Mouse (Mus musculus) stomach, embryonic 16.5 days (tissue): ENCODE measurements around the gene Cux1. TPM values are rescaled to one million over a fixed set of nuclear protein-coding genes. Genes with fewer than 3 reads are reported as not detected.

Experiments used
- ATAC-seq: fragments of 200-750 bp; cut with Nextera tagmentation; 2 replicates; pipeline ENCODE4 v1.8.0; 2017; ENCODE audit warnings: moderate number of reproducible peaks, moderate TSS enrichment; ENCODE audit not compliant: insufficient read depth, low FRiP score
- H3K27ac ChIP-seq: fragments of 300-500 bp; sonication (generic); 2 replicates; pipeline ENCODE4 v1.5.1; 2014; ENCODE audit warnings: low read length
- H3K27me3 ChIP-seq: fragments of 300-500 bp; sonication (generic); 2 replicates; pipeline ENCODE4 v1.6.1; 2014; ENCODE audit warnings: low read length, control low read depth, mixed read lengths; ENCODE audit not compliant: control insufficient read depth, insufficient read depth
- H3K36me3 ChIP-seq: fragments of 300-500 bp; sonication (generic); 2 replicates; pipeline ENCODE4 v1.6.1; 2014; ENCODE audit warnings: low read length; ENCODE audit not compliant: control insufficient read depth, insufficient read depth
- H3K4me1 ChIP-seq: fragments of 300-500 bp; sonication (generic); 2 replicates; pipeline ENCODE4 v1.6.1; 2014; ENCODE audit warnings: low read length, control low read depth, mixed read lengths; ENCODE audit not compliant: control insufficient read depth, insufficient read depth
- H3K4me2 ChIP-seq: fragments of 300-500 bp; sonication (generic); 2 replicates; pipeline ENCODE4 v1.6.1; 2014; ENCODE audit warnings: low read depth, low read length, mixed read lengths
- H3K4me3 ChIP-seq: fragments of 300-500 bp; sonication (generic); replicated peaks from 2 replicates; pipeline ENCODE4 v1.5.1; 2014; ENCODE audit warnings: mild to moderate bottlenecking, low read length
- H3K9ac ChIP-seq: fragments of 300-500 bp; sonication (generic); 2 replicates; pipeline ENCODE4 v1.6.1; 2014; ENCODE audit warnings: low read length
- H3K9me3 ChIP-seq: fragments of 300-500 bp; sonication (generic); replicated peaks from 2 replicates; pipeline ENCODE4 v1.6.1; 2016; ENCODE audit warnings: low read length, control low read depth; ENCODE audit not compliant: control insufficient read depth
- WGBS: fragments of 180-500 bp; shearing (Covaris S2); extraction: QIAGEN DNeasy Blood & Tissue Kit; methylation state at CpG from one replicate; pipeline ENCODE4 v1.1.7; 2014; 5-methylcytosine and 5-hydroxymethylcytosine counted together
- polyA plus RNA-seq: library from polyadenylated mRNA; unstranded; fragments of >200 nt; fragmentation: Nextera tagmentation; extraction: Ambion mirVana; gene quantifications from 2 replicates; pipeline ENCODE4 v1.2.1, GENCODE M21; 2015

The Cux1 gene
- polyA plus RNA-seq, 1 experiment from 2014 or later: 77.7 TPM

DNA sequence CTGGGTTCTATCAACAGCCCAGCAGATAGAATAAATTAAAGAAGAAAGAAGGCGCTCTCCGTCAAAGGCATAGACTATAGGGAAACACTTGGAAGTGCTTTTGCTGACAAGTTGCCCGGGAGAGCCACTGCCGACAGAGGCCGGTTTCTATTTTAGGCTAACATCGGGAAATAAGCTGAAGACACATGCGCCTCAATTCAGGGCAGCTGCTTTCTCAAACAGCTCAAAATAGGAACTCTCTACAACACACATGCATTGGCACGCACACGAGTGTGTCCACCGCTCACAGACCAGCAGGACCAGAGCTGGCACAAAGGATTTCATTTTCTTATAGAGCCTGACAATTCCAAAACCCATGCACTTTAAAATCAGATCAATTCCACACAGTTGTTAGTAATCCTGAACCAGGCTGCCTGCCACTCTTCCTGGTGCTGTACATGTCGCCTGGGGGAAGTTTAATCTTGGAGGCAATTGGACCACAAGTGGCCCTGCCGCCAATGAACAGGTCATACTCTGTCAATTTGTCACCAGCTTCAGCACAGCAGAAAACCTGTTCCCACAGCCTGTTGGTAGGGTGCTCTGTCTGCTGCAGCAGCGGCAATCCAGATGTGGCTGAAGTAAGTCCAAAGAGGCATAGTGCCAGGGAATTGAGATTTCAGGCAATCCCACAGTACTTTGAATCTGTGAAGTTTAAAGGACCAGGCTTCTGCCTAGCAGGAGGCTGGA lies 139.4 kb downstream of the Cux1 start:
- peak overlapping the region; percentile 84 for H3K27ac ChIP-seq
- H3K4me1 ChIP-seq: peaks cover 27% of the 10 kb centered on the region
- no peaks in the 10 kb centered on the region for H3K36me3 ChIP-seq
- no peaks in the 10 kb centered on the region for H3K27me3 ChIP-seq
- ATAC-seq: peak; percentile 41; the same call in 1 of the 2 replicates
- no peak overlapping the region for H3K4me3 ChIP-seq
- peak overlapping the region; percentile 6; the same call in 1 of the 2 replicates for H3K4me2 ChIP-seq
- no peaks in the 10 kb centered on the region for H3K9me3 ChIP-seq
- 38% methylated on average over 13 of the region's 13 CpGs for WGBS
- peak overlapping the region; percentile 32; the same call in 1 of the 2 replicates for H3K9ac ChIP-seq

DNA sequence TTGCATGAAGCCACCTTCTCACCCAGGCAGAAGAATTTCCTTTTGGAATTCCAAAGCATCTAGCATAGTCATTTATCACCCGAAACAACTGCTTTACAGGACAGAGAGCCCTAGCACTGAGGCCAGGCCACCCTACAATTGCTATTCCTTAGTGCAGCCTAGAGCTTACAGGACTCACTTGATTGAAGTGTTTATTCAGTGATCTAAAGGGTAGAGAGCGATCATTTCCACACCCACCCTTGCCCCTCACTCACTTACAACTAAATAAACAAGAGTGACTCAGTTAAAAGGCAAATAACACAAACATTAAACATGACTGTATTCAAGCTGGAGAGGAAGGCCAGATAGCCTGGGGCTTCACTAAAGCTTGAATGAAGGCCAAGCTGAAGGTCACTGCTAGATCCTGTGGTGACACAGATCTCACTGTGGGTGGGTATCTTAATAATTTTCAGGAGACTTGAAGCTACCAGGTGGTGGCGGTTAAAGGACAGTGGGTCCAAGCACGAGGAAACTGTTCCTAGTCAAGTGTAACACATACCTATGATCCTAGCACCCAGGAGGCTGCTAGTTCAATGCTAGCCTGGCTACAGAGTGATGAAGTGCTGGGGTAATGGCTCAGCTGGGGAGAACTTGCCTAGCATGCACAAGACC lies 140.0 kb downstream of the Cux1 start:
- Histone ChIP-seq H3K4me1 (peaks cover 27% of the 10 kb centered on the region), H3K9ac (no peak overlapping the region), H3K27ac (peak overlapping the region; percentile 84), H3K4me3 (no peak overlapping the region), H3K9me3 (no peaks in the 10 kb centered on the region), H3K4me2 (peak overlapping the region; percentile 6; the same call in 1 of the 2 replicates), H3K27me3 (no peaks in the 10 kb centered on the region), H3K36me3 (no peaks in the 10 kb centered on the region)
- WGBS: 43% methylated on average over 4 of the region's 4 CpGs
- ATAC-seq: no peak

DNA sequence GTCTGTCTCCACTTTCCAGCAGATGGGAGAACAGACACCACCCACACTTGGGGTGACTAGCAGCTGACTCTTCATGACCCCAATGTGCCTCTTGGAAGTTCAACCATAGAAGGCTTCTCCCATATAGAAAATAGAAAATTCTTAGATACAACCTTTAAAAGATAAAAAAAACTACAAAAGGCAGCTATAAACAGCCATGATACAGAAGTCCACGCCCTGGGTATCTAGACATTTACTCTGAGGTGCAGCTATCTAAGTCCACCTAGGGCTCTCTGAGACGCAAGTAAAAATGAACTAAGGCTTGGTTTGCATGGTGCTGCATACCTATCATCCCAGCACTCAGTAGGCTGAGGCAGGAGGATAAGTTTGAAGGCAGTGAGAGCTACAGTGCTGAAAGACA lies 144.3 kb downstream of the Cux1 start:
- Histone ChIP-seq H3K4me2 (no peak overlapping the region), H3K27me3 (no peaks in the 10 kb centered on the region)
- WGBS: 89% methylated on average over 2 of the region's 2 CpGs

DNA sequence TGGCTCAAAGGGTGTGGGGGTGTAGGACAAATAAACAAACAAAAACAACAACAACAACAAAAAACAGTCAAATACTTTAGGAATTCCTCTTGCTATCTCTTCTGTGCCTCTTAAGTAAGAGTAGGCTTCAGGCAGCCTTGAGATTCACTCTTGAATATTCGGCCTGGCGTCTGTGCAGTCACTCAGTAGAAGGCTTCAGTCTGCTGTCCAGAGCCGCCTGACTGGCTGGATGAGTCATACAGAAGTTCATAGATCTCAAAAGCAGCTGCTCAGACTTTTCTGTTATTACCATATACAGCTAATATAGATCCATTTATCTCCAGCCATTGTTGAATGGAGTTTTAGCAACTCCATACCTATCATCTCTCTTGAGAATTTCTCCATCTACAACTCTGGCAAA lies 145.4 kb downstream of the Cux1 start:
- H3K9ac ChIP-seq: no peak overlapping the region
- no peaks in the 10 kb centered on the region for H3K27me3 ChIP-seq
- 43% methylated on average over 3 of the region's 3 CpGs for WGBS
- peaks cover 5% of the 10 kb centered on the region for H3K4me1 ChIP-seq
- ATAC-seq: no peak; the same call in 1 of the 2 replicates
- H3K4me2 ChIP-seq: no peak overlapping the region
- H3K4me3 ChIP-seq: no peak overlapping the region
- H3K27ac ChIP-seq: no peak overlapping the region
- H3K9me3 ChIP-seq: no peaks in the 10 kb centered on the region
- no peaks in the 10 kb centered on the region for H3K36me3 ChIP-seq

More for the DNA sequence above, 144.3 kb downstream of the Cux1 start:
- no peak for ATAC-seq
- no peaks in the 10 kb centered on the region for H3K9me3 ChIP-seq
- H3K4me3 ChIP-seq: no peak overlapping the region
- H3K4me1 ChIP-seq: peaks cover 16% of the 10 kb centered on the region
- H3K27ac ChIP-seq: no peak overlapping the region
- H3K9ac ChIP-seq: no peak overlapping the region
- H3K36me3 ChIP-seq: no peaks in the 10 kb centered on the region

DNA sequence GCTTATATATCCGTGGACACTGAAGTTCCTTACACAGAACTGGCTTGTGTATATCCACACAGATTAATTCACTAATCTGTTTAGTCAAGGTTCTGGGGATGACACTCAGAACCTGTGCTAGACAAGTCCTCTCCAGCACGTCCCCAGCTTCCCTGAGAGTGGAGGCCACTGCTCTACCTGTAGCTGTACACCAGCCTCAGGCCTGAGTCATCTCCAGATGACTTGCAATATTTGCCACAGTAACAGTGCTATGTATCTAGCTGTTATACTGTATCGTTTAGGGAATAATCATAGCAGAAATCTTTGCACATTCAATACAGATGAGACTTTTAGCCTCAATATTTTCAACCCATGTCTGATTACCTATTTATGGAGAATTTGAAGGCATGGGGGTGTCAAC lies 146.0 kb downstream of the Cux1 start:
- WGBS: 77% methylated on average over 3 of the region's 3 CpGs
- Histone ChIP-seq H3K27me3 (no peaks in the 10 kb centered on the region), H3K36me3 (no peaks in the 10 kb centered on the region), H3K4me1 (0 out of 2 replicates have a peak, but pooled peaks cover 3% of the 10 kb centered on the region), H3K4me2 (no peak overlapping the region), H3K9ac (no peak overlapping the region), H3K9me3 (no peaks in the 10 kb centered on the region), H3K27ac (no peak overlapping the region), H3K4me3 (no peak overlapping the region)
- ATAC-seq: no peak

DNA sequence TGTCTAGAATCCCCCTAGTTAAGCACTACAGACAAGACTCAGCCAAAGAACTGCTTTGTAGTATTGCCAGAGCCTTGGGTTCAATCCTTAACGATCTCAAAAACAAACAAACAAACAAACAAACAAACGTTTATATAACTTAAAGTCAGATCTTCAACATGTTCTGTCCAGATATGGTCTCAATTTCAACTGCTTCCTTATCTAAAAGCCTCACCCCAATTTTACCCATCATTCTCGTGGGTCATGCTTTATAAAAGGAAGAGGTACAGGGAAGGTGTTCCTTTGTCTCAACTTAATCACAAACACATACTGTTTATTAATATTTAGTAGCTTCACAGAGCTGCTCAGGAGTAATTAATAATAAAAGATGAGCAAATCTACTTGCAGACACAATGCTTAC lies 146.9 kb downstream of the Cux1 start:
- Histone ChIP-seq H3K4me1 (0 out of 2 replicates have a peak, but pooled peaks cover 3% of the 10 kb centered on the region), H3K36me3 (no peaks in the 10 kb centered on the region), H3K9ac (no peak overlapping the region), H3K27me3 (no peaks in the 10 kb centered on the region), H3K4me3 (no peak overlapping the region), H3K4me2 (no peak overlapping the region), H3K9me3 (no peaks in the 10 kb centered on the region), H3K27ac (no peak overlapping the region)
- WGBS: 78% methylated on average over 3 of the region's 3 CpGs
- no peak for ATAC-seq

DNA sequence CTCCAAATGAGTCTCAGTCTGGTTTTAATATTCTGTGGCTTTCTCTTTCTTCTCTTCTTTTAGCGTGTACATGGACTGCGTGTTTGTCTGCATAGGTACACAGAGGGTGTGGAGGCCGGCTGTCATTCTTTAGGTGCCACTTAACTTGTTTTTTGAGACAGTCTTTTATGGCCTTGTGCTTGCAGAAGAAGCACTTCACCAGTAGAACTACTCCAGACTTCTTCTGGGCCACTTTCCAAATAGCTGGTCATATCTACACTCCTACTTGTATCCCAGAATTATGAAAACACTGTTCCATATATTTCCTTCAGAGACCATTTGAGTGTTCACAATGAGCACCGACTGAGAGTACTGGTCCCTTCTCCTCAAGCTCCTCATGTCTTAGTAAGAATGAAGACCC lies 149.4 kb downstream of the Cux1 start:
- H3K36me3 ChIP-seq: no peaks in the 10 kb centered on the region
- no peak overlapping the region for H3K9ac ChIP-seq
- ATAC-seq: no peak
- H3K4me1 ChIP-seq: 0 out of 2 replicates have a peak, but pooled peaks cover 3% of the 10 kb centered on the region
- no peaks in the 10 kb centered on the region for H3K27me3 ChIP-seq
- H3K4me2 ChIP-seq: no peak overlapping the region
- 85% methylated on average over 4 of the region's 4 CpGs for WGBS
- H3K4me3 ChIP-seq: no peak overlapping the region
- no peaks in the 10 kb centered on the region for H3K9me3 ChIP-seq
- no peak overlapping the region for H3K27ac ChIP-seq

DNA sequence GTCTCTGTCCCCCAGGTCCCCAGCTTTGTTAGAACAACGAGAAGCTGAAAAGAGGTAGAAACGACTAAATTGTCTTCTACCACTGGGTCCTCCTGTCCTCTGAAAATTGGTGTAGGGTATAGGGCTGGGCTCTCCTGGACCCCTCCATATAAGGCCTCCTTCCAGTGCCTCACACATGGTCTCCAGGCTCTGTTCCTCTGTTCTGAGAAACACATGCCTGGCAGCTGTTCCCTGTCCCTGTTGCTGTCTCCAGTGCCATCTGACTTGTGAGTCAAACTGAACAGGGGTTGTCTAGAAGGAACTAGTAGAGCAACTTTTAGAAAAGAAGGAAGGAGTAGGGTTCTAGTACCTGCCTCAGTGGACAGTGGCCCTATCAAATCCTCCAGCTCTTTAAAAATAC lies 152.8 kb downstream of the Cux1 start:
- Histone ChIP-seq H3K27me3 (no peaks in the 10 kb centered on the region), H3K9me3 (no peaks in the 10 kb centered on the region), H3K27ac (no peak overlapping the region), H3K4me2 (no peak overlapping the region), H3K9ac (no peak overlapping the region), H3K36me3 (no peaks in the 10 kb centered on the region), H3K4me3 (no peak overlapping the region), H3K4me1 (no peaks in the 10 kb centered on the region; the same call in 1 of the 2 replicates)
- 82% methylated on average over 2 of the region's 2 CpGs for WGBS
- no peak for ATAC-seq

DNA sequence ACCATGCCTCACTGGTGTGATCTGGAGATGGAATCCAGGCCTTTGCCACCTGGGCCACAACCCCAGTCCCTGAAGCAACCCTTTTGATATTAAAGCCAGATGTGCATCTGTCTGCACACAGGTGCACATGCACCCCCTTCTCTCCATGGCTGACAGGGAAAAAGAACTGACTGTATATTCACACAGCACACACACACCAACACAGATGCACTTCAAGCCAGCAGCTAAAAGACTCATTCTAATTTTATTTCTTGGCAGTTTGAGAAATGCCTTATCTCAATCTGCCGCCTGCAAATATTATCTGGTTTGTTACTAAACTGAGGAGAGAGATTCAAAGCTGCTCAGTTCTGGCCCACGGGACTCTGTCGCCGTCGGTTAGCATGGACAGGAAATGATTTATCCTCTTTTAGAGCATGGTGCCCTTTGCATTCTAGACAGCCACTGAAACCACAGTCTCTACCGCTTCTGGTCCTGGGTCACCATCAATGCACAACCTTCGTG lies 156.6 kb downstream of the Cux1 start:
- H3K27me3 ChIP-seq: no peaks in the 10 kb centered on the region
- H3K9me3 ChIP-seq: 0 out of 2 replicates have a peak, but pooled peaks cover 5% of the 10 kb centered on the region
- no peak overlapping the region for H3K4me3 ChIP-seq
- H3K4me1 ChIP-seq: no peaks in the 10 kb centered on the region; the same call in 1 of the 2 replicates
- no peak overlapping the region for H3K27ac ChIP-seq
- WGBS: 48% methylated on average over 7 of the region's 7 CpGs
- no peak for ATAC-seq
- H3K36me3 ChIP-seq: peaks cover 7% of the 10 kb centered on the region; the same call in 1 of the 2 replicates
- no peak overlapping the region for H3K9ac ChIP-seq
- H3K4me2 ChIP-seq: no peak overlapping the region
